Mouse (Mus musculus) myocyte (in vitro differentiated cells): ENCODE measurements around the gene Gm3383.
"Not testable (repeated sequence)": the region's sequence is repeated elsewhere in the genome, so short reads cannot be mapped to it uniquely, and the experiment has no call there.

Source experiments
- MYOD1 ChIP-seq, 3 experiments: IDR thresholded peaks; one replicate each; pipeline ENCODE4 v1.6.1; 2011; ENCODE audit warnings: control low read depth in 2 of 3, low read depth in 2 of 3, mild to moderate bottlenecking in 2 of 3, moderate library complexity in 1 of 3; ENCODE audit not compliant: insufficient read length in 2 of 3, control insufficient read depth in 1 of 3
- POLR2A ChIP-seq: IDR thresholded peaks from one replicate; pipeline ENCODE4 v1.6.1; 2011; ENCODE audit warnings: low read depth, mild to moderate bottlenecking, control low read depth, moderate library complexity; ENCODE audit not compliant: insufficient read length
- POLR2AphosphoS2 ChIP-seq: IDR thresholded peaks from one replicate; pipeline ENCODE4 v1.6.1; 2011; ENCODE audit warnings: low read depth, control low read depth; ENCODE audit not compliant: insufficient read length

DNA sequence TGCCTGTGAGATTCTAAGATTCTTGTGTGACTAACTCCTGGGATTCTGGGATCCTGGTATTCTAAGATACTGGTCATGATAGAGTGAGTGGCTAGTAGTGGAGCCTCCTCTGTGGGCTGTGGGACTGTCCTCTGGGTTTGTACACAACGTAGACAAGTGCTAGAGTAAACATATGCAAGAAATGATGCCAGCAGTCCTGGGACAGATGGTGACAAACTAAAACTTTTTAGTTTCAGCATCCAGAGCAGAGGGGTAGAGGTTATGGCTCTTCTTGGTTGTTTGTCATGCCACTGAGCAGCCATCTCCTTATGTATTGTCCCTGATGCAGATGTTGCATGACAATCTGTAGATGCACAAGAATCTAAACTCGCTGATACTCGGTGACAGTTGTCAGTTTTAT, 48.1 kb upstream of the Gm3383 start:
- TF ChIP-seq MYOD1 (IDR thresholded peaks at IDR 0.05; ENCODE audit: control insufficient read depth in 1 of 3, insufficient read length in 2 of 3, low read depth in 2 of 3); POLR2AphosphoS2; POLR2A: not testable (repeated sequence)
